Mouse (Mus musculus) retina, adult 2 months (tissue): Measurements from ENCODE around the gene Ccdc6.

Source experiments
- DNase-seq: peaks from one replicate; pipeline ENCODE4 v3.0.0-alpha.2; 2012; ENCODE audit warnings: low read depth, low spot score

Ccdc6 gene

DNA sequence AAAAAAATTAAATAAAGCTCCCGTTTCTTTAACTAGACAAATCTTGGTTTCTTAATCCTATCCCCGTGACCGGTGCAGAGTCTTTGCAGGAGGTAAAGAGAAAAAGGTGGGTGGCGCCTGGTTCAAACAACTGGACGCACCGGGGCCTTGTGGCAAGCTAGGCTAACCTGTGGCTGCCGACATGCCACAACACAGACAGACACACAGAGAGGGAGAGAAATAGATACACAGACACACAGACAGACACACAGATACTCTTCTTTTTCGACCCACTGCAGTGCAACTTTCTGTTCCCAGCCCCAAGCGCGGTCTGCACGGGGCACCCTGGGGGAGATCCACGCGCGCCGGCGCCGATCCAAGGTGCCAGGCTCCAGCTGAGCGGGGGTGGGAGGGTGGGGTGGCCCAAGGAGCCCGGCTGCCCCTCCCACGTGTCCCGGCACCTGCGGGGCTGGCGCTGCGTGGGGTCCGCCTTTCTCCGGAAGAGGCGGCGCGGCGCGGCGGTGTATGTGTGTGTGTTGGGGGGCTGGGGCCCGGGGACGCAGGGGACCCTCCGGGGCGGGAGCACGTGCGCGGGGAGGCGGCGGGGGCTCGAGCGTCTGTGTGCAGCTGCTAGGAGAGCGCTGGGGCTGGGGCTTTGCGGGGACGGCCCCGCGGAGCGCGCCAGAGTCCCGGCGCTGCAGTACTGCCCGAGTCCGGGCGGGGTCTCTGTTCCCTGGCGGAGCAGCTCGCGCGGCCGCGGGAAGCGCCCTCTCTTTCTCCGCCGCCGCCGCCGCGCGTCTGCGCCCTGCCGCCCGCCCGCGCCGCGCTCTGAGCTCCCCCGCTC is at the start of gene Ccdc6:
Gene Ccdc6 (plus strand): TSS at position 756 of the 823 bp plus-strand sequence.
- peak; percentile 50 for DNase-seq

DNA sequence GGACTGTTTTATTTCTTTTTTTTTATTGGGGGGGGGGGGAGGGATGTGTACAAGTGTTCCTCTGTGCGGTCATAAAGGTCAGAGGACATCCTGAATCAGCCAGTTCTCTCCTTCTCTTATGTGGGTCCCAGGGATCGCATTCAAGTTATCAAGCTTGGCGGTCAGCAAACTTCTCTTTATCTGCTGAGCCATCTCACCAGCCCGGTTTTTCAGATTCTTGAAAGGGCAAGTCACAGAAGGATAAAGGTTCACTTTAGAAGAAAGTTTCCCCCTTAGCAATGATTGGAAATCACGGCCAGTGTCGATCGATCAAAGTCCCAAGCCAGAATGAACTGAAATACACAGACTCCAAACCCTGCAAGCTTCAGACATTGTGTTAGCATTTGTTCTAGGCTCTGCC is 47.1 kb upstream of the Ccdc6 start:
- no peak for DNase-seq

DNA sequence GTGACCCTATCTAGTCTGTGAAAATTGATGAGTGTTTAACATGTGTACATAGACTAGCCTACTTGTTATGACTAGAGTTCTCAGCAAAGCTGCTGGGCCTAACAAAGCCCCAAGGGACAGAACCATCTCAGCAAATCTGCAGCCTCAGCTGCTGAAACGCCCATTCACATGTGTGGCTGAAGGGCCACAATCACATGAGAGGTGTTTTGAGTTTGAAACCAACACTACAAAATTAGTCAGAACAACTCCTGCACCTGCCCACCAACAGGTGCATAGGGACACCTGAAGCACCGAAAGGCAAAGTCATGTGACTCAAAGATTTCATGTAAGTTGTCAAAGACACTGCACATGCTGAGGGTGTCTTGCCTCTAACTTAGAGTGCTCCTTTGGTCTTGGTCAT is 41.6 kb upstream of the Ccdc6 start:
- DNase-seq, result no peak

DNA sequence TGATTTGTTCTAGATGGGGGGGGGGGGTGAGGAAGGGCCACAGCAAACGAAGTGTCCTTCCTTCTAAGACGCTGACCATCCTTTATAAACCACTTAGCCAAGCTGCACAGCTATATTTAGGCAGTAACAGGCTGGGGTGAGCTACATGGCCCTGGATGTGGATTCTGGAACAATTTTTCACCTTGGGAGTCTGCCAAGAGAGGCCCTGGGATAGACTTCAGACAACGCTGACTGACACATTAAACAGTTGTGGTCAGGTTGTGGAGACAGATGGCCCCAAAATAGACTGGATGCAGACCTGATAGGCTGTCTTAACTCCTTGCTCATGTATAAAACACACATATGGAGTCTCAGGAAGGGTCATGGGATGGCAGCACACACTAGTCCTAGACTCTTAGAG is 39.9 kb upstream of the Ccdc6 start:
- no peak for DNase-seq

DNA sequence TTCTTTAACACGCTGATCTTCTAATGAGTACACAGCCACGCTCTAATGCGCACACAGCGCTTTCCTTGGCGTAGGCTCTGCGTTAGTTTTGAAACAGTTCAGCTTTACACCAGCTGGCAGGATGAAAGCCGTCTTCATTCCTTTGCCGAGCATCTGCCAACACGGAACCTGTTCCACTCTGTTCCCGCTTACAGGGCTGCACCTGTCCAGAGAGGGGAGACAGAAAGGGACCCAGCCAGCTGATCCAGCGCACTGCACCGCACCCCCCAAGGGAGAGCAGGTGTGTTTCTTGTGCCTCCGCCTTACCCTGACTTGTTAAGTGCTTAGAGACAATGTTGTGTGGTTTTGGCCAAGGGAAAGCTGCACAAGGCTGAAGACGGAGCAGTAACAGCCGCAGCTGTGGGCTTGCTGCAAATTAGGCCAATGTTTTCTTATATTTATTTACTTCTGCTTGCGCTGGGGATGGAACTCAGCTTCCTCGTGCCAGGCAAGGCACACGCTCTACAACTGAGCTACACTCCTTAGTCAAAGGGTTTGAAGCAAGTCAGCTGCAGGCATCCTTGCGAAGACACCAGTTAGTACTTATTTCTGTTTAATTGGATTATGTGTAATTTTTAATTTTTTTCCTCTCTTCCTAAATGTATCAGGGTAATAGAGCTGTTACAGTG is 36.8 kb upstream of the Ccdc6 start:
- DNase-seq, result no peak

DNA sequence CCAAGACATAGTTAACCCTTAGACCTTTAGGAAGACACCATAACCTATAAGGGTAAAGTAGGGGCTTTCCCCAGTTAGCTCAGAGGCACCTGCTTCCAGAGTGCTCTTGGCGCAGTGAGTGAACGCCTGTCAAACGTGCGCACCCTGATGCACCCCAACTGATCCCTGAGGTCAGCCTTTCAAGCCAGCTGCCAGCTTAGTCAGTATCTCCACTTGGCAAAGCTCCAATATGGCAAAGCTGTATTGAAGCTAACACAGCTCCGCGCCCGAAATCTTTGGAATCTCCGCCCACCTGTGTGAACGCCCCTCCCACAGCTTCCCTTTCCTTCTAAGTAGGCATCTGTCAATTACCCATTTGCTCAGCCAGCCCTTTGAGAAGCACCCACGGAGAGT is 36.2 kb upstream of the Ccdc6 start:
- no peak for DNase-seq

DNA sequence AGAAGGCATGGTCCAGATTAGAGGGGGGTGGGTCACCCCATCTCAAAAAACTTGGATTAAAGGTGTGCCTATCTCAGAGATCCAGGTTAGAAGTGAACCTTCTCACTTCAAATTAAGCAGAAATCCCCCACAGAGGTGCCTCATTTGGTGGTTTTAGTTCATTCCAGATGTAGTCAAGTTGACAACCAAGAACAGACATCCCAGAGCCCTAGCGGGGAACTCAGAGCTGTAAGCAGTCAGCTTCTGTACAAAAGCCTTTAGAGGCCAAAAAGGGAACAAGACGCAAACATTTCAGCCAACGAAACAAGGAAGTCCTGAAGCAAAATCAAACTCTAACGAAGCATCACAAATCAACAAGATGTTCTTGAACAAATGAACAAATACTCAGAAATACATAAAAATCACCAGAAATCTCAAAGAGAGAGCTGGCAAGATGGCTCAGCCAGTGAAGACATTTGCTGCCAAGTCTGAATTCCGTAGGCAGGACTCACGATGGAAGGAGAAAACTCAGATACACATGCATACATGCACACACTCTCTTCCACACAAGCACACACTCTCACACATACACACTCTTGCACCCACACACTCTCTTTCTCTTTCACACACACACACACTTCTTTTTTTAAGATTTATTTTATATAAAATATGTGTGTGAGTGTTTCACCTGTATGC is 32.9 kb upstream of the Ccdc6 start:
- no peak for DNase-seq

DNA sequence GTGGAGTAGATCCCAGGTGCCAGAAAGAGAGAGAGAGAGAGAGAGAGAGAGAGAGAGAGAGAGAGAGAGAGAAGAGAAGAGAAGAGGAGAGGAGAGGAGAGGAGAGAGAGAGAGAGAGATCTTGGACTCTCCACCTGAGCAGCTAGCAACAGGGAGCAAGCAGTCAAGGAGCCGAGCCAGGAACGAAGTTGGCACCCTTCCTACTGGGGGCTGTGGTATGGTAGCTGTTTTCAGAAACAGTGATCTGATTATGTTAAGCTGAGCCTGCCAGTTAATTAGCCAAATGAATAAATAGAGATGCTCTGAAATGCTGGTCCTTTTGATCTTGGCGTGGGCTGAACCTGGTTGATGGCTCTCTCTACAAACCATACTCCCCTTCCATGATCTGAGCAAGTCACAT is 31.7 kb upstream of the Ccdc6 start:
- DNase-seq, result no peak

DNA sequence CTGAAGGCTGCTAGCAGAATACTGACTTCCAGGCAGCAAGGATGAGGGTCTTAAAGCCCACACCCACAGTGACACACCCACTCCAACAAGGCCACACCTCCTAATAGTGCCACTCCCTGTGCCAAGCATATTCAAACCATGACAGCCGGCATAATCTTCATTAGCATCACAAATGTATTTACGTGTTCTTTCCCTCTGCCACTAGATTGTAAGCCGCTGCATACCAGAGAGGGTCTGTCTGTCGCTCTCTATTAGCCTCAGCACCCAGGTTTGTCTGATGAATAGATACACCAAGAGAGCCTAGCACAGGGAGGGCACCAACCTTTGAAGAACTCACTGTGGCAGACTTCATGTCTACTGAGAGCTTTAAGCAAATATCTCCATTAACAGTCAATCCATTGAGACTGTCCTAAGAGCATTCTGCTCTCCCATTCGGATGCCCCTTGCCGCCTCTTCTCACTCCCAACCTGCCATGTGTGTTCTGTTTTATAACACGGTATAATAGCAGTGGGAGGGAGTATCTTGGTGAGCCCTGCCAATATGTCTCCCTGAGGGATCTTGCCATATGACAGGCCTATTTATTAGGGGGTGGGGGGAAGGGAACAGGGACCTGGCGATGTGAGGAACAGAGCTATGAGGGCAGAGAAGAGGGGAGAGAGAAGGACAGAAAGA is 30.3 kb upstream of the Ccdc6 start:
- DNase-seq, result no peak

DNA sequence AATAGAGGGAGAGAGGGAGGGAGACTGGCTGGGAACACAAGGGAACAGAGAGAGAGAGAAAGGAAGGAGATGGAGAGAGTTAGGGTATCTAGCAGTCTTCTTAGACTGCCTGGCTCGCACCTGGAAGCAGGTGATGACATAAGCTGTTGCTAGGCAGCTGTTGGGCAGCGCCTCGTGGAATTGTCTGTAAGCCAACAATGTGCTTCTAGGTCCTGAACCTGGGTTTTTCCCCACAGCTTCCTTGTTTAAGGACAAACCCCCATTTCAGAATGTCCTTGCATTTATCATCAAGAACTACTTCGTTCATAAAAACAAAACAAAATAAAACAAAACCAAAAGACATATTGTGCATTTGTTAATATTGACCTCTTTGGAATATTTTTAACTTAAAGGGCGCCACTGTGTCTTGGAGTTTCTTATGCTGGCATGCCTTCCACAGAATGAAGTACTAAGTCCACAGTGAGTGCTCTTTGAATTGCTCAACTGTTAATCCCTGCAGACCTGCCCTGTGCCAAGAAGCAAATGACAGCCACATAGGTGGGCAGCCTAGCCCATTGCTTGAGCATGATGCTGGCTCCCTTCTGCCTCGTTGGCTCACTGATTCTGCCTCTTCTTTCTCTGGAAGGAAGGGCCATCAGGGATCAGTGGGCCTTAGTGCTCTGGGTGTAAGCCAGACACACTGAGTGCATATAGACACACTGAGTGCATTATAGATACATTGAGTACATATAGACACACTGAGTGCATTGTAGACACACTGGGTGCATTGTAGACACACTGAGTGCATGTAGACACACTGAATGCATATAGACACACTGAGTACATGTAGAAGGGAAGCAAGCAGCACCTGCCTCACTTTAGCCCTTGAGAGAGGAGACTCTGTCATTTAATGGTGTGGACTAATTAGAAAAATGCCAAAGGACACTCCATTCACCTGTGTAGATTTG is 29.5 kb upstream of the Ccdc6 start:
- no peak for DNase-seq

DNA sequence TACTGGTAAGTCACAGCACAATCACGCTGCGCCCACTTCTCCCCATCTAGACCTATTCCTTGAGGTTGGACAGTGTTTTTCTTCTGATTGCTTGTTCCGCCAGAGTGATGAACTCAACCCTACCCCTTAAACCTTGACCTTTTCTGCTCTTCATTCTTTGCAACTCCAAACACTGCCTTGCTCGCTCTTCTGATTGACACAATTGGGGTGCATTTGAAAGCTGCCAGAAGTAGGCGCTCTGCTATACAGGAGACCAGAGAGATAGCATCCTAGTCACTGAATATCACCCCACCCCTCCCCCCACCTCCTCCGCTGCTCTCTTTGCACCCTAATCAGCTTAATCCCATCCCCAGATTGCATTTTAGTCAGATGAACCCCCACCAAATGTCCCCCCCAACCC is 27.6 kb upstream of the Ccdc6 start:
- no peak for DNase-seq

DNA sequence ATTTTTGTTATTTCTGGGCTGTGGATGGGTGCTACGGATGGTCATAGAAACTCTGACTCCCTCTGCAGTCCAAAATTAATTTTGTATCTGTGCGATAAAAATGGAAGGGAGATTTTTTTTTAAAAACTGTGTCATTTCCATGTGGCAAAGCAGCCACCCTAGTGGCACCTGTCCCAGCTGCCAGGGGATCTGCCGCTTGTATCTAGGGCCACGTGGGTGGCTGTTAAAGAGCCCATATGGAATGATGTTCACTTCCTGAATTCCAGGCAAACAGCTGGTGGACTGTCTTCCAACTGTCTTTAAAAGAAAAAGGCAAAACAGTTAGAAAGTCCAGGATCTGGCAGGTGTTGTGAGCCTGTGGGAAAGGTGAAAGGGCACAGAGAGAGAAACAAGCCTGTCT is 25.6 kb upstream of the Ccdc6 start:
- no peak for DNase-seq

DNA sequence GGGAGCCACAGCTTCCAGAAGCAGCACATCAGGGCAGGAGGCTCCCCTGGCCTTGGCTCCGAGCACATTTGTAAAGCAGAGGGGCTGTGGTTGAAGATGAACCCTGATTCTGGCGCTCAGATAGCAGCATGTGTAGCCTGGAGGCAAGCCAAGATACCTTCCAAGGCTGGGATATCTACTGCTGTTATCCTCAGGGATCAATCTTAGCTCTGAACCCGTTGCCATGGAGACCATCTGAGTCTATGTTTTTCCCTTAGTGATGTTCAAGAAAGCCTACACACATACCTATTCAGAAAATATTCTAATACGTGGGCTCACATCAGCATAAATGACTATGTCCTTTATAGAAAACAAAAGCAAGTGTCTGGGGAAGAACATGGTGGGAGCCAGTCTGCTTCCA is 19.5 kb upstream of the Ccdc6 start:
- no peak for DNase-seq

DNA sequence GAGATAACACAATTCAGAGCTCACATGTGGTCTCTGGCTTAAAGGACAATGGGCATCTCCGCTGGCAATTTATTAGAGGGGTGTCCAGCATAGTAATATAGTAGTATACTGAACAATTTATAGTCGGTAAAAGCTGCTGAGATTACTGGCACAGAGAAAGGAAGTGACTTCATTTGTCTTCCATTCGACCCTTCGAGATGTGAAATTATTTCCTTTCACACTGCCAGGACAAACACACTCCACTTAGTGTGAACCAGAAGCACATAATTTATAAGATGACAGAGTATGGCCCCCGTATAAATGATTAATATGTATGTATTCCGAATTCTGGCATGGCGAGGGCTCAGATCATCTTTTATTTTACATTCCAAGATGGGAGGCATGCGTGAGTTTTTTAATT is 16.0 kb upstream of the Ccdc6 start:
- DNase-seq, result no peak

DNA sequence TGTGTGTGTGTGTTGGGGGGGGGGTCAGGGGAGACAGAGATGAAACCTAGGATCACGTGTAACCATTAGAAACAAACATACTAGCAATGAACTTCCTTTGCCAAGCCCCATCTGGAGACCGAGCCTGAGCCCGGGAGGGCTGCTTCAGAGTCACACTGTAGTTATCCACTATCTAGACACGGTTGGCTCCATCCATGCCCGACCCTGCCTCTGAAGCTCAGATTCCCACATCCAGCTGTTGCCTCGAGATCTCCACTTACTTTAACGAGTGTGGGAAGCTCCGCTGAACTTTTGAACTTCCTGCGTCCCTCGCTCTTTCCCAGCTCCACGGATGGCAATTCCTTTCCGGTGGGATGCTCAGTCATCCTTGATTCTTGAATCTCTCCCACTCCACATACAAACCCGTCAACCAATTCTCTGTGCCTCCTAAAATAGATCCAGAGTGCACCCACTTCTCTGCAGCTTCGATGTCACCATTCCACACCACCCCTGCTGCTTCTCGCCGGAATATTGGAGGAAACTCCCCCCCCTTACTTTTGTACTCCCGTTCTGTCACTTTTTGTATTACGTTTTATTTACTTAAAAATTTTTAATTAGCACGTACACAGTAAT is 15.3 kb upstream of the Ccdc6 start:
- no peak for DNase-seq

DNA sequence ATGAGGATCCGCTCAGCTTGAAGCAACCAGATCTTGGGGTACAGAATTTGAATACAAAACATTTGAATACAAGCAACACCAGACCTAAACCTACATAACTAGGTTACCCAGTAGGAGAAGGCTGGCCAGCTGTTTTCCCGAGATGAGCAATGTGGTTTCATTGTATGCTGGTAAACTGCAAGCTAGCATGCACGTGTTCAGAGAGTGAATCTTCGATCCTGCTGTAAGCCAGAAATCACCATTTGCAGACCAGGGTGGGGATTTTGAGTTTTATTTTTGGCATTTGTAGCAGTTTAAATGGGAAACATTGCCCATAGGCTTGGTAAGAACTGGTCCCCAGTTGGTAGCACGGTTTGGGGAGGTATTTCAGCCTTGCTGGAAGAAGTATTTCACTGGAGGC is 13.7 kb upstream of the Ccdc6 start:
- DNase-seq, result no peak

DNA sequence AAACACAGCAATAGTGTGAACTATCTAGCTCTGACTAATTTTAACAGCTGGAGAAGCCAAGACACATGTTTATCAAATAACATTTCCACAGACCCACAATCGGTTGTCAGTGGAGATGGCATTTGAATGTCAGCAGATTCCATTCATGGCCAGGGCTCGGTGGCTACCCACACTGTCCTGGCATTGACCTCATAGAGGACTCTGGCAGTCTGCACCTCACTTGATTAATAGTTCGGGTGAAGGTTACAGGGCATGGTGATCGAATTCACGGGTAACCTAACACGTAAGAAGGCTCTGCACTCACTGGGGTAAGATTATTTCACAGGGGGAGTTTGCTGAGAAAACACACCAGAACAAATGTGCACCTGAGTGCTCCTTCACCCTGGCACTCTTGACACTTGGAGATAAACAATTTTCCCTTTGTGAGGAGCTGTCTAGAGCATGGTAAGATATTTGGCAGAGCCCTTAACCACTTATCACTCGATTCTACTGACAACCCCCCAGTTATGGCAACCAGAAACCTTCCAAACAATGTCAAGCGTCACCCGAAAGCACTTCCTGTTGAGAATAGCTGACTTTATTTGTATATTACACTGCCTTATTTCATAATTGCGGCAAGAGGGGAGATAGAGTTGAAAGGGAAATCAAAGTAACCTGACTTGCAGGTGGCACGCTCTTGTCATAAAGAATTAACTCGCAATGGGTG is 11.5 kb upstream of the Ccdc6 start:
- DNase-seq, result no peak

DNA sequence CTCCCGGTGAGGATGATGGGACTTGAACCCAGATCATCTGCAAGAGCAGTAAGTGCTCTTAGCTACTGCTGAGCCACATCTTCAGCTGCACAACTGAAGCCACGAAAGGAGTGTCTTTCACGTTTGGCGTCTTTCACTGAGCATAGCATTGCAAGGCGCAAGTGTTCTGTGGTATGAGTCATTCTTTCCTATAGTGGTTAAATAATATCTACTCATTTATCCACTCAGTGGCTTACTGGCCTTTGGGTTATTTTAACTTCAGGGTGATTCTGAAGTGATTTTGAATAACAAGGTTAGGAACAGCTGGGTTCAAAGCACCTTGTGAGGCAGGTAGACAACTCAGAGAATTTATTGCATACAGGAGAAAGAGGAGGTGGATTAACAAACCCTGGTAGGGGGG is 8.1 kb upstream of the Ccdc6 start:
- no peak for DNase-seq

DNA sequence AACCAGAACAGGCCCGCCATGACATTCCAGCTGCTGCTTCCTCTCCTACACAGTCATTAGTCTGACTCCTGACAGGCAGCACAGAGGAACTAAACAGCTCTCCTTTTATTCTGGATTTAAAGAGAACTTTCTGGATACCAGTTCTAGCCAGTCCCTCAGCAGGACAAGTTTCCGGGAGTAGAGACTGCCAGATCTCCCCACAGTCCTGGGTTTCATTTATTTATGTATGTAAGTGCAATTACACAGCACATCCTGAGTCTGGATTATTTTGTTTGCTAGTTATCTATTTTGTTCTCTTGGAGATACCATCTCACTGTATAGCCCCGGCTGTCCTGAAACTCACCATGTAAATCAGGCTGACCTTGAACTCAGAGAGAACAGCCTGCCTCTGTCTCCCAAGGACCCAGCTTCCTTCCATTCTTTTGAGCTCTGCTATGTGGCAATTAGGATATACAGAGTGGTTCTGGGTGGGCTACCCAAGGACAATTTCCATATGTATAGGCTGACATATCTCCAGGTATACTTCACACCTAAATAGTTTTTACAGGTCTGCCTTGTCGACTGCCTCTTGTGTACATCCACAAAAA is 5.0 kb upstream of the Ccdc6 start:
- DNase-seq, result no peak

DNA sequence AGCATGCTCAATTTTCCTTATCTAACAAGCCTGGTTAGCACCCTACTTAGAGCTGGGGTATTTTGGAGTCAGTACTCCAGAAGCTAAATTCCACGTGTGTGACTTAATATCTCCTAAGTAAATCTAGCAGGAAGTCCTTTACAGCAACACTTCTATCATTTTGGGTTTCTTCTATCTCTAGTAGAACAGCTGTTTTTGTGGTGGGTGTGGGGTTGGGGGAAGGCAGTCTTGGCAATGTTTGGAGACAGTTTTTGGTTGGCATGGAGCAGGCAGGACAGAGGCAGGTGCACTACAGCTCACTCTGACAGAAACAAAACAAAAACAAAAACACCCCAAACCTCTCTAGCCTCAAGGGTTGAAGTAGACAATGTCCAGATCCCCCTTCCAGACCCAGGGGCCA is 3.1 kb upstream of the Ccdc6 start:
- no peak for DNase-seq
